Mouse (Mus musculus) hindbrain, embryonic 14.5 days (tissue): ENCODE results near the gene Tmem132c. TPM values are rescaled to one million over a fixed set of nuclear protein-coding genes. Genes with fewer than 3 reads are reported as not detected.
"Not testable (repeated sequence)": the region's sequence is repeated elsewhere in the genome, so short reads cannot be mapped to it uniquely, and the experiment has no call there.

ENCODE experiments used
- ATAC-seq: fragments of 200-750 bp; cut with Nextera tagmentation; 2 replicates; pipeline ENCODE4 v1.8.0; 2017; ENCODE audit warnings: moderate number of reproducible peaks, mild to moderate bottlenecking, moderate TSS enrichment, moderate library complexity; ENCODE audit not compliant: low FRiP score
- DNase-seq: peaks from one replicate; pipeline ENCODE4 v3.0.0-alpha.2; 2015; ENCODE audit warnings: low spot score
- H3K27ac ChIP-seq: fragments of 300-500 bp; sonication (generic); 2 replicates; pipeline ENCODE4 v1.5.1; 2014; ENCODE audit warnings: mild to moderate bottlenecking, moderate library complexity
- H3K27me3 ChIP-seq: fragments of 300-500 bp; sonication (generic); 2 replicates; pipeline ENCODE4 v1.6.1; 2014; ENCODE audit warnings: mild to moderate bottlenecking, low read length, mixed read lengths; ENCODE audit not compliant: control insufficient read depth, insufficient read depth
- H3K36me3 ChIP-seq: fragments of 300-500 bp; sonication (generic); replicated peaks from 2 replicates; pipeline ENCODE4 v1.6.1; 2014; ENCODE audit not compliant: control insufficient read depth, insufficient read depth
- H3K4me1 ChIP-seq: fragments of 300-500 bp; sonication (generic); replicated peaks from 2 replicates; pipeline ENCODE4 v1.6.1; 2014; ENCODE audit warnings: antibody characterized with exemption, low read length, mixed read lengths; ENCODE audit not compliant: control insufficient read depth, insufficient read depth
- H3K4me2 ChIP-seq: fragments of 300-500 bp; sonication (generic); replicated peaks from 2 replicates; pipeline ENCODE4 v1.6.1; 2014; ENCODE audit warnings: mild to moderate bottlenecking, moderate library complexity
- H3K4me3 ChIP-seq: fragments of 300-500 bp; sonication (generic); replicated peaks from 2 replicates; pipeline ENCODE4 v1.5.1; 2014; ENCODE audit warnings: mild to moderate bottlenecking, low read length
- H3K9ac ChIP-seq: fragments of 300-500 bp; sonication (generic); 2 replicates; pipeline ENCODE4 v1.6.1; 2014
- H3K9me3 ChIP-seq: fragments of 300-500 bp; sonication (generic); 2 replicates; pipeline ENCODE4 v1.6.1; 2016; ENCODE audit warnings: low read length; ENCODE audit not compliant: control insufficient read depth
- WGBS: fragments of 180-500 bp; shearing (Covaris S2); extraction: QIAGEN DNeasy Blood & Tissue Kit; methylation state at CpG from one replicate; pipeline ENCODE4 v1.1.7; 2014; 5-methylcytosine and 5-hydroxymethylcytosine counted together
- polyA plus RNA-seq: library from polyadenylated mRNA; unstranded; fragments of >200 nt; fragmentation: Nextera tagmentation; extraction: Ambion mirVana; gene quantifications from 2 replicates; pipeline ENCODE4 v1.2.1, GENCODE M21; 2014

Tmem132c gene
- polyA plus RNA-seq, 1 experiment from 2014 or later, result 15.6 TPM

- H3K4me2 ChIP-seq, result no peak overlapping the region
- no peak overlapping the region for H3K9ac ChIP-seq
- H3K27ac ChIP-seq, result peak overlapping the region; percentile 26; the same call in 1 of the 2 replicates
- 36% methylated on average over 12 of the region's 12 CpGs for WGBS
- no peaks in the 10 kb centered on the region for H3K36me3 ChIP-seq
- H3K4me1 ChIP-seq, result peaks cover 10% of the 10 kb centered on the region; the same call in 1 of the 2 replicates
- H3K27me3 ChIP-seq, result no peaks in the 10 kb centered on the region
- DNase-seq (no peak), ATAC-seq (no peak)
- H3K9me3 ChIP-seq, result no peaks in the 10 kb centered on the region
- H3K4me3 ChIP-seq, result no peak overlapping the region
Measured at GRCm38 (mm10) chr5:127347053-127347748, 105.6 kb downstream of the Tmem132c start.

- no peaks in the 10 kb centered on the region for H3K9me3 ChIP-seq
- no peaks in the 10 kb centered on the region for H3K27me3 ChIP-seq
- H3K36me3 ChIP-seq, result no peaks in the 10 kb centered on the region
- peaks cover 10% of the 10 kb centered on the region; the same call in 1 of the 2 replicates for H3K4me1 ChIP-seq
- no peak overlapping the region for H3K4me2 ChIP-seq
- no peak overlapping the region for H3K27ac ChIP-seq
- no peak overlapping the region for H3K4me3 ChIP-seq
- H3K9ac ChIP-seq, result no peak overlapping the region
- ATAC-seq (no peak), DNase-seq (no peak)
- WGBS, result 60% methylated on average over 9 of the region's 9 CpGs
Measured at GRCm38 (mm10) chr5:127349221-127350065, 107.8 kb downstream of the Tmem132c start.

- WGBS, result 67% methylated on average over 2 of the region's 2 CpGs
- H3K9ac ChIP-seq, result no peak overlapping the region
- H3K4me3 ChIP-seq, result no peak overlapping the region
- DNase-seq (no peak), ATAC-seq (no peak)
- H3K27ac ChIP-seq, result no peak overlapping the region
- no peak overlapping the region for H3K4me2 ChIP-seq
- no peaks in the 10 kb centered on the region for H3K27me3 ChIP-seq
- no peaks in the 10 kb centered on the region for H3K9me3 ChIP-seq
- no peaks in the 10 kb centered on the region for H3K36me3 ChIP-seq
- 0 out of 2 replicates have a peak, but pooled peaks cover 2% of the 10 kb centered on the region for H3K4me1 ChIP-seq
Measured at GRCm38 (mm10) chr5:127353002-127353401, 111.4 kb downstream of the Tmem132c start.

- 21% methylated on average over 8 of the region's 8 CpGs for WGBS
- no peaks in the 10 kb centered on the region for H3K36me3 ChIP-seq
- H3K9me3 ChIP-seq, result peaks cover 3% of the 10 kb centered on the region; the same call in 1 of the 2 replicates
- ATAC-seq, result no peak
- H3K27ac ChIP-seq, result no peak overlapping the region
- H3K4me1 ChIP-seq, result no peaks in the 10 kb centered on the region
- DNase-seq, result no peak
- H3K4me3 ChIP-seq, result no peak overlapping the region
- no peaks in the 10 kb centered on the region for H3K27me3 ChIP-seq
- no peak overlapping the region for H3K9ac ChIP-seq
- H3K4me2 ChIP-seq, result no peak overlapping the region
Measured at GRCm38 (mm10) chr5:127355836-127356235, 114.2 kb downstream of the Tmem132c start.

GRCm38 (mm10) chr5:127357878-127358277, 116.3 kb downstream of the Tmem132c start:
- not testable (repeated sequence) for H3K4me3 ChIP-seq, H3K4me1 ChIP-seq, H3K9ac ChIP-seq, H3K27me3 ChIP-seq, H3K27ac ChIP-seq, H3K36me3 ChIP-seq, H3K9me3 ChIP-seq, ATAC-seq, DNase-seq, H3K4me2 ChIP-seq
- WGBS, result 89% methylated on average over 4 of the region's 4 CpGs

GRCm38 (mm10) chr5:127361145-127361544, 119.5 kb downstream of the Tmem132c start:
- no peaks in the 10 kb centered on the region for H3K4me1 ChIP-seq
- no peak overlapping the region for H3K9ac ChIP-seq
- no peak overlapping the region for H3K4me2 ChIP-seq
- H3K27ac ChIP-seq, result no peak overlapping the region
- no peaks in the 10 kb centered on the region for H3K27me3 ChIP-seq
- no peak for ATAC-seq
- no peaks in the 10 kb centered on the region for H3K36me3 ChIP-seq
- H3K9me3 ChIP-seq, result peaks cover 3% of the 10 kb centered on the region; the same call in 1 of the 2 replicates
- no peak for DNase-seq
- H3K4me3 ChIP-seq, result no peak overlapping the region
- 56% methylated on average over 8 of the region's 8 CpGs for WGBS

- ATAC-seq (no peak), DNase-seq (no peak)
- Histone ChIP-seq H3K27ac (no peak overlapping the region), H3K4me2 (no peak overlapping the region), H3K4me1 (peaks cover 3% of the 10 kb centered on the region), H3K36me3 (no peaks in the 10 kb centered on the region), H3K9ac (no peak overlapping the region), H3K4me3 (no peak overlapping the region), H3K27me3 (no peaks in the 10 kb centered on the region), H3K9me3 (no peaks in the 10 kb centered on the region)
- 13% methylated on average over 1 of the region's 1 CpGs for WGBS
Measured at GRCm38 (mm10) chr5:127365061-127365460, 123.5 kb downstream of the Tmem132c start.

- WGBS, result 96% methylated on average over 3 of the region's 3 CpGs
- no peak for ATAC-seq
Measured at GRCm38 (mm10) chr5:127368191-127368590, 126.6 kb downstream of the Tmem132c start.

GRCm38 (mm10) chr5:127369812-127370211, 128.2 kb downstream of the Tmem132c start:
- Histone ChIP-seq H3K9ac (no peak overlapping the region), H3K4me1 (peaks cover 4% of the 10 kb centered on the region), H3K27me3 (no peaks in the 10 kb centered on the region), H3K9me3 (no peaks in the 10 kb centered on the region), H3K4me2 (no peak overlapping the region), H3K4me3 (no peak overlapping the region), H3K36me3 (no peaks in the 10 kb centered on the region), H3K27ac (peak overlapping the region; percentile 16; the same call in 1 of the 2 replicates)
- WGBS, result 70% methylated on average over 7 of the region's 7 CpGs
- ATAC-seq, result no peak
- no peak for DNase-seq

More at GRCm38 (mm10) chr5:127368191-127368590, 126.6 kb downstream of the Tmem132c start:
- H3K36me3 ChIP-seq, result no peaks in the 10 kb centered on the region
- no peak overlapping the region for H3K27ac ChIP-seq
- no peak overlapping the region for H3K4me2 ChIP-seq
- no peaks in the 10 kb centered on the region for H3K27me3 ChIP-seq
- no peak for DNase-seq
- H3K9me3 ChIP-seq, result no peaks in the 10 kb centered on the region
- no peak overlapping the region for H3K4me3 ChIP-seq
- peaks cover 4% of the 10 kb centered on the region for H3K4me1 ChIP-seq
- no peak overlapping the region for H3K9ac ChIP-seq
